Mouse (Mus musculus) embryonic facial prominence, embryonic 15.5 days (tissue): Measurements from ENCODE around the gene U2af1l4. TPM values are rescaled to one million over a fixed set of nuclear protein-coding genes. Genes with fewer than 3 reads are reported as not detected.

ENCODE experiments used
- ATAC-seq: fragments of 200-750 bp; cut with Nextera tagmentation; 2 replicates; pipeline ENCODE4 v1.8.0; 2017; ENCODE audit warnings: low read depth, moderate TSS enrichment; ENCODE audit not compliant: insufficient number of reproducible peaks, low FRiP score, low TSS enrichment
- H3K27ac ChIP-seq: fragments of 300-500 bp; sonication (generic); replicated peaks from 2 replicates; pipeline ENCODE4 v1.5.1; 2015; ENCODE audit warnings: mild to moderate bottlenecking, inconsistent platforms
- H3K27me3 ChIP-seq: fragments of 300-500 bp; sonication (generic); 2 replicates; pipeline ENCODE4 v1.6.1; 2015; ENCODE audit warnings: inconsistent platforms
- H3K36me3 ChIP-seq: fragments of 300-500 bp; sonication (generic); 2 replicates; pipeline ENCODE4 v1.6.1; 2015; ENCODE audit warnings: mild to moderate bottlenecking, inconsistent platforms
- H3K4me1 ChIP-seq: fragments of 300-500 bp; sonication (generic); 2 replicates; pipeline ENCODE4 v1.6.1; 2015; ENCODE audit warnings: inconsistent platforms
- H3K4me2 ChIP-seq: fragments of 300-500 bp; sonication (generic); replicated peaks from 2 replicates; pipeline ENCODE4 v1.6.1; 2015; ENCODE audit warnings: mild to moderate bottlenecking, inconsistent platforms
- H3K4me3 ChIP-seq: fragments of 300-500 bp; sonication (generic); replicated peaks from 2 replicates; pipeline ENCODE4 v1.5.1; 2015; ENCODE audit warnings: mild to moderate bottlenecking, inconsistent platforms
- H3K9ac ChIP-seq: fragments of 300-500 bp; sonication (generic); 2 replicates; pipeline ENCODE4 v1.6.1; 2015; ENCODE audit warnings: inconsistent platforms
- H3K9me3 ChIP-seq: fragments of 300-500 bp; sonication (generic); replicated peaks from 2 replicates; pipeline ENCODE4 v1.6.1; 2016; ENCODE audit warnings: inconsistent platforms
- WGBS: fragments of 180-500 bp; shearing (Covaris S2); methylation state at CpG from one replicate; pipeline ENCODE4 v1.1.7; 2015; 5-methylcytosine and 5-hydroxymethylcytosine counted together
- polyA plus RNA-seq: library from polyadenylated mRNA; unstranded; fragments of >200 nt; fragmentation: Nextera tagmentation; extraction: Ambion mirVana; gene quantifications from 2 replicates; pipeline ENCODE4 v1.2.1, GENCODE M21; 2015

U2af1l4 gene
- polyA plus RNA-seq, 1 experiment from 2014 or later = 83.7 TPM

DNA sequence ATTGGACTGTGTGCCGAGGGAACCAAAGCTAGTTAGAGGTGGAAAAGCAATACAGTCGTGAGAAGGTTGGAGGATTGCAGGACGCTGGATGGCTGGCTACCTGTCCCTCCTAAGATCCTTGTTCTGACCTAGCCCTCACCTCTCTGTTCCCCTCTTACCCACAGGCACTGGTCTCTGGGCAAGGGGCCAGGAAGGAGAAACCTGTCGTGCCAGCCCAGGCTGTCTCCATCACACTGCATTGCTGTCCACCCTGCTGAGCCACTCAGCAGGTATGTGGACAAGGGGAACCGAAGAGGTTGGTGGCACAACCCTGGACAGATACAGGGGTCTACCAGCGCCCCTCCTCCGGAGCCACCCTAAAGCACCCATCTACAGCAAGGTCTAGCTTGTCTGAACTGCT, 37.5 kb downstream of the U2af1l4 start:
- no peak for ATAC-seq
- 63% methylated on average over 7 of the region's 7 CpGs for WGBS
- no peaks in the 10 kb centered on the region for H3K9me3 ChIP-seq

DNA sequence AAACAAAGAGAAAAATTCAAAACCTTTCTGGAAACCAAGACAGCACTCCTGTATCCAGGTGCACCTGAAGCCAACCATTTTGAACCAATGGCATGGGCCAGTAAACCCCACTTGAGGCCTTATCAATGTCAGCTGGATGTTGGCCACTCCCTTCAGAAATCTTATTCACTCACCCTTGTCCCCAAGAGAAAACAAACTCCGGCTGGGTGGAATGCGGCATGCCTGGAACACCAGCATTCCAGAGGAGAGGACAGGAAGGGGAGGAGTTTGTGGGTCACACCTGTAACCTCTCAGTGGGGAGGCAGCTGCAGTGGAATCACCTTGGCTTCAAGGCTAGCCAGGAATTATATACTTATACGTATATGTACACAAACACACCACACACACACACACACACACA, 39.5 kb downstream of the U2af1l4 start:
- Histone ChIP-seq H3K9me3 (no peaks in the 10 kb centered on the region), H3K4me3 (no peak overlapping the region), H3K27me3 (no peaks in the 10 kb centered on the region), H3K36me3 (no peaks in the 10 kb centered on the region), H3K4me2 (no peak overlapping the region), H3K4me1 (peaks cover 3% of the 10 kb centered on the region; the same call in 1 of the 2 replicates), H3K27ac (0 out of 2 replicates have a peak overlapping the region, but pooled peaks have one; percentile 44), H3K9ac (no peak overlapping the region)
- 13% methylated on average over 3 of the region's 3 CpGs for WGBS
- ATAC-seq = no peak

More for the DNA sequence above, 37.5 kb downstream of the U2af1l4 start:
- Histone ChIP-seq H3K27ac (peak overlapping the region; percentile 24; the same call in 1 of the 2 replicates), H3K4me3 (no peak overlapping the region), H3K36me3 (no peaks in the 10 kb centered on the region), H3K9ac (no peak overlapping the region), H3K4me2 (no peak overlapping the region), H3K4me1 (peaks cover 3% of the 10 kb centered on the region; the same call in 1 of the 2 replicates), H3K27me3 (no peaks in the 10 kb centered on the region)

DNA sequence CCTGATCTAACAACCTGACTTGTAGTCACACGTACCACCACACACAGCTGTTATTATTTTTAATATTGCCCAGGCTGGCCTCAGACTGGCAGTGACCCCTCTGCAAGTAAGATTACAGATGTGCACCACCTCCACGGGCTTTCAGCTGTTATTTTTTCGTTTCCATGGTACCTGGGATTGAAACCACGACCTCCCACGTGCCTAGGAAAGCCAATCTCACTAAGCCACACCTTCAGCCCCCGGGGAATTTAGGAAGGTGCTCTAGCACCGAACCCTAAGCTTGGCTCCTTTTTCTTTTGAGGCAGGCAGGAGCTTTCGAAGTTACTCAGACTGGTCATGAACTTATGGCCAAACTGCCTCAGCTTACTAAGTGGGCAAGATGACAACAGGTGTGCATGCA, 41.3 kb downstream of the U2af1l4 start:
- no peaks in the 10 kb centered on the region for H3K27me3 ChIP-seq
- ATAC-seq = no peak
- no peak overlapping the region for H3K9ac ChIP-seq
- H3K36me3 ChIP-seq = no peaks in the 10 kb centered on the region
- no peak overlapping the region for H3K27ac ChIP-seq
- H3K4me1 ChIP-seq = peaks cover 10% of the 10 kb centered on the region; the same call in 1 of the 2 replicates
- WGBS = 42% methylated on average over 8 of the region's 8 CpGs
- no peak overlapping the region for H3K4me2 ChIP-seq
- H3K4me3 ChIP-seq = no peak overlapping the region
- H3K9me3 ChIP-seq = no peaks in the 10 kb centered on the region

DNA sequence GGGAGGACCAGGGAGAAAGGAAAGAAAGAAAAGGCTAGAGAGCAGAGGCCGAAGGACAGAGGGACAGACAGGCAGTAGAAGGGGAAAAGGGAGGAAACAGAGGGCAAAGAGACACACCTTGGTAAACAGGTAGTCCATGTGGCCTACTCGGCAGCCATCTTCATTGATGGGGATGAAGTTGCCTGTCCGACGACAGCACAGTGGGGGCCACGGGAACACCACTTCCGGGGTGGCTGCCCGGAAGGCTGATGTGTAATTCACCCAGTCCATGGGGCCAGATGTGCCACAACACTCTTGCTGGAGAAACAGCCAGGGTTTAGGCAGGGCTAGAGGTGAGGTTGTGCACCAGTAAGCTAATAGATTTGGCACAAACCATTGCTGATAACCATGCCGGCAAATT, 41.8 kb downstream of the U2af1l4 start:
- H3K4me2 ChIP-seq = no peak overlapping the region
- ATAC-seq = no peak
- 84% methylated on average over 8 of the region's 8 CpGs for WGBS
- no peak overlapping the region for H3K9ac ChIP-seq
- no peak overlapping the region for H3K27ac ChIP-seq
- H3K36me3 ChIP-seq = no peaks in the 10 kb centered on the region
- peaks cover 7% of the 10 kb centered on the region; the same call in 1 of the 2 replicates for H3K4me1 ChIP-seq
- H3K27me3 ChIP-seq = no peaks in the 10 kb centered on the region
- H3K4me3 ChIP-seq = no peak overlapping the region
- no peaks in the 10 kb centered on the region for H3K9me3 ChIP-seq

DNA sequence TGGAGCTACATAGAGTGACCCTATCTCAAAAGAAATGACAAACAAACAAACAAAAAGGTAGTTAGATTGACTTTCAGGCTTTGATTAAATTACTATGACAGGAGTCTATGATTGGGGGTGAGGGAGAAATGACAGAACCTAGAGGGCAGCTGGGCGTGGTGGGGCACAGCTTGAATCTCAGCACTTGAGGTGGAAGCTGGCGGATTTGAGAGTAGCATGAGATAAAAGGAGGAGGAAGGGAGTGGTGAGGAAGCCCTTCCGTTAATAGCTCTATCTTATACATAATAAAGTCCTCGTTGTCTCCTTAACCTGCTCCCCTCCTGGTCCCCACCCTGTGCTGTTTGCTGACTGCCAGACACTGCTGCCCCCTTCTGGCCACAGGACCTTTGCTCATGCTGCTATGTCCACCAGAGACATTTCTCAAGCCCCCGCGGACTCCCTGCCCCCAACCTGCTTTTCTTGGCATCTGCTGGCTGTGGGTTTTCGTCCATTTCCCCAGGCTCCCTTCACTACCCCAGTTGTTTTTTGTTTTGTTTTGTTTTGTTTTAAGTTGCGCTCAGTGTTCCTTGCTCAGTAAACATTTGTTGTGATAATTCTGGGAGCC, 44.7 kb downstream of the U2af1l4 start:
- Histone ChIP-seq H3K9me3 (no peaks in the 10 kb centered on the region), H3K9ac (no peak overlapping the region), H3K4me2 (no peak overlapping the region; the same call in 1 of the 2 replicates), H3K27ac (no peak overlapping the region), H3K4me1 (peaks cover 7% of the 10 kb centered on the region; the same call in 1 of the 2 replicates), H3K27me3 (no peaks in the 10 kb centered on the region), H3K4me3 (no peak overlapping the region), H3K36me3 (no peaks in the 10 kb centered on the region)
- no peak for ATAC-seq
- WGBS = 25% methylated on average over 8 of the region's 8 CpGs

DNA sequence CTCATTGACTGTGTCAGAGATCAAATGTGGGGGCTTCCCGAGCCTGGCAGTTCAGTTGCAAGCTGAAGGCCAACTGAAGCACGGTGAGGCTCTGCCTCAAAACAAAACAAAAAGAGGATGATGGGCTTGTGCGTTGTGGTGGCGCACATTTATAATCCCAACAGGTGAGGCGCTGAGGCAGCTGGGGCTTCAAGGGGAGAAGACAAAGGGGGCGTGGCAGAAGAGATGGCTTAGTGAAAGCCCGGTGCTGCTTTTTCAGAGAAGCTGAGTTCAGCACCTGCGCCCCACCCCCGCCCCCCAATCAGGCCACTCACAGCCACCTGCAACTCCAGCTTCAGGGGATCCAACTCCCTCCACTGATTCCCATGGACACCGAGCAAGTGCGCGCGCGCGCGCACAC, 45.4 kb downstream of the U2af1l4 start:
- Histone ChIP-seq H3K4me3 (no peak overlapping the region), H3K4me2 (no peak overlapping the region), H3K36me3 (no peaks in the 10 kb centered on the region), H3K9me3 (no peaks in the 10 kb centered on the region), H3K27me3 (no peaks in the 10 kb centered on the region), H3K9ac (no peak overlapping the region), H3K27ac (no peak overlapping the region), H3K4me1 (peaks cover 7% of the 10 kb centered on the region; the same call in 1 of the 2 replicates)
- no peak for ATAC-seq
- WGBS = 48% methylated on average over 16 of the region's 16 CpGs

DNA sequence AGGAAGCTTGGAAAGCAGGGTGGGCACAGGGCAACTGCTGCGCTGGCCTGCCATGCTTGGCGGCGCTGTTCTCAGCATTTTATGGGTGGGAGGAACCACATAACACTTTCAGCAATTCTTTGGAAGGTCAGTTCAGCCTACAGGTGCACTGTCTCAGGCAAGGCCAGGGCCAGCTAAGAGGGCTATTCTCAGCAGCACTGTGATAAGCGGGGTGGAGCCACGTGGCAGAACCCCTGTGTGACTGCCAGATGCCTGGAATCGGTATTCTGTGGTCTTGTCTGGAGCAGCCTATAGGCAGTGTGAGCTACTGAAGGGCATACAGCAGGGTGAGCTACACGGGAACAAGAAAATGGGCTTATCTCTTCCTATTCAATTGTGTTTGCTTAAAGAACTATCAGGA, 46.9 kb downstream of the U2af1l4 start:
- Histone ChIP-seq H3K4me1 (peaks cover 7% of the 10 kb centered on the region; the same call in 1 of the 2 replicates), H3K27ac (no peak overlapping the region), H3K4me2 (no peak overlapping the region), H3K27me3 (no peaks in the 10 kb centered on the region), H3K9ac (no peak overlapping the region), H3K36me3 (0 out of 2 replicates have a peak, but pooled peaks cover 1% of the 10 kb centered on the region), H3K4me3 (no peak overlapping the region), H3K9me3 (no peaks in the 10 kb centered on the region)
- 55% methylated on average over 7 of the region's 7 CpGs for WGBS
- no peak for ATAC-seq

DNA sequence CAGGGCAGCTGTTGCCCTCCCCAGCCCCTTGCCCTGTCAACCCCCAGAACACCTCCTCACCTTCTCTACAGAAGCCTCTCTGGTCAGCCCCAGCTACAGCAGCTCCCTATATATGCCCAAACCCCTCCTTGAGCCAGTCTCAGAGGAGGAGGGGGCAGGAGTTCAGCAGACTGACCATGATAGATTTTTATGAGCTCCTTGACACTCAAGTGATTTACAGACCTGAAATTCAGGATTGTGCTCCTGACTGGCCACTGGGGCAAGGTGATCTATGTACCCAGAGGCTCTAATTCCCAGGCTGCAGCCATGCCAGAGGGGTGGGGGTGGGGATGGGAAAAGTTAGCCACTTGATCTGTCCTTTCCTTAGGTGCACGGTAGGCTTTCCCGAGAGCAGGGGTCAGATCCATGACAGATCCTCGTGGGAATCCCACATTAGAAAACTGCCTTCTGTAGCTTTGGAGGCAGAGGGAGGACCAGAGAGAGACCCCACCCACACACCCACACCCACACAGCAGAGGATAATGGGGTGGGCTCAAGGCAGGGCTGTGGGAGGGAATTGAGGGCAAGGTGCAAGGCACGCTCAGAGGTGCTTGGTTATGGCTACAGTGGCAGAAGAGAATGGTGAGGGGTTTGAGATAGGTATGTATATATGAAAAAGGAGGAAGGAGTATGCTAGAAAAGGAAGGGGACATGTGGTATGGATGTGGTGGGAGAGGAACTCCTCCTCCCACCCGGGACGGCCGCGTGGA, 49.7 kb downstream of the U2af1l4 start, which contains the start of gene Upk1a:
Gene Upk1a, minus strand, starts transcription at position 194 of the 749 bp plus-strand sequence.
- Histone ChIP-seq H3K4me3 (no peak within 1 kb of the TSS), H3K4me2 (no peak within 1 kb of the TSS), H3K36me3 (peaks cover 29% of the 10 kb centered on the region), H3K27me3 (no peaks in the 10 kb centered on the region), H3K9me3 (no peaks in the 10 kb centered on the region), H3K4me1 (peaks cover 6% of the 10 kb centered on the region; the same call in 1 of the 2 replicates), H3K27ac (no peak within 1 kb of the TSS), H3K9ac (no peak within 1 kb of the TSS)
- WGBS = 65% methylated on average over 8 of the region's 8 CpGs
- ATAC-seq = no peak

DNA sequence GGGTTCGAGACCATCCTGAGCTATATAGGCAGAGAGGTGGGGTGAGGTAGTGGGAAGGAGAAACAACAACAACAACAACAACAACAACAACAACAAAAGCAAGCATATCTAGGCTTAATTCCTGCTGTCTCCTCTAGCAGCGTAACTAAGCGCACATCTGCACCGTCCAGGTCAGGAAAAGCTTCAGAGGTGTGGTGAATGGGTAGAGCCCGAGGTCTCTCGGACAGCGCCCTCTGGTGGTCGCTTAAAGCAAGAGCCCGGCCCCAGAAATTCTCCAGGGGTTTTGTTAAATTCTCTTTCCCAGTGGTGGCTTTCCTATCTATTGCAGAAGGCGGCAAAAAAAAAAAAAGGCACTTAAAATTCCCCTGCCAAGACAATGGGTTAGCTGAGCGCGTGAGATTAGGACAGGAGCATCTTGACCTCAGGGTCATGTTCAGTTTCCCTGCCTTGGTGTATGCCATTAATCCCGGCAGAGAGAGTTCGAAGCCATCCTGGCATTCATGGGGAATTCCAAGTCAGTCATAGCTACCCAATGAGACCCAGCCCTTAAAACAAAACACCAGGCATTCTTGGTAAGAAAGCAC, 50.5 kb downstream of the U2af1l4 start:
- ATAC-seq = no peak; the same call in 1 of the 2 replicates
- H3K9me3 ChIP-seq = no peaks in the 10 kb centered on the region
- no peak overlapping the region for H3K4me2 ChIP-seq
- 25% methylated on average over 14 of the region's 14 CpGs for WGBS
- no peak overlapping the region for H3K9ac ChIP-seq
- H3K27ac ChIP-seq = no peak overlapping the region
- peaks cover 37% of the 10 kb centered on the region for H3K36me3 ChIP-seq
- H3K4me3 ChIP-seq = no peak overlapping the region
- no peaks in the 10 kb centered on the region for H3K4me1 ChIP-seq
- no peaks in the 10 kb centered on the region for H3K27me3 ChIP-seq

DNA sequence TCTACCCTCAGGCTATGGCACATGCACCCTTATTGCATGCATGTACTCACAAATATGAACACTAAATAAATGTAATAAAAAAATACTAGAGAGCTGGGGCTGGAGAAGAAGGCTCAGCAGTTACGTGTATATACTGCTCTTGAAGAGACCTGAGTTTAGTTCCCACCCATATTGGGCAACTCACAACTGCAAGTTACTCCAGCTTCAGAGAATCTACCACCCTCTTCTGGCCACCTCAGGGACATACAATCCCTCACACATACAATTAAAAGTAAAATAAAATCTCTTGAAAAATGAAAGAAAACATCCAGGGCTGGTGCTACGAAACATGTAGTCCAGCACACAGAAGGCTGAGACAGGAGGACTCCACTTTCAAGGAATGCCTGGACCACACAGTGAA, 51.4 kb downstream of the U2af1l4 start:
- no peaks in the 10 kb centered on the region for H3K4me1 ChIP-seq
- H3K36me3 ChIP-seq = peaks cover 45% of the 10 kb centered on the region
- no peaks in the 10 kb centered on the region for H3K9me3 ChIP-seq
- H3K4me3 ChIP-seq = no peak overlapping the region
- no peak overlapping the region for H3K9ac ChIP-seq
- ATAC-seq = no peak
- no peak overlapping the region for H3K27ac ChIP-seq
- H3K4me2 ChIP-seq = no peak overlapping the region
- no peaks in the 10 kb centered on the region for H3K27me3 ChIP-seq
- WGBS = 68% methylated on average over 2 of the region's 2 CpGs
